Mouse (Mus musculus) MEL (cell line): Measurements from ENCODE around the gene Sumf1. TPM values are rescaled to one million over a fixed set of nuclear protein-coding genes. Genes with fewer than 3 reads are reported as not detected.

Experiments
- DNase-seq: peaks from one replicate; pipeline ENCODE4 v3.0.0; 2011; ENCODE audit warnings: low read depth, low spot score
- H3K27ac ChIP-seq: 2 replicates; pipeline ENCODE4 v1.5.1; 2012; ENCODE audit warnings: low read depth, mild to moderate bottlenecking, control low read depth, low read length, moderate library complexity; ENCODE audit not compliant: control insufficient read depth
- H3K27me3 ChIP-seq, 2 experiments: fragments of 150-350 bp in 1 of 2; sonication (generic) in 1 of 2; 2 replicates each; pipeline ENCODE4 v1.6.1; 2012; ENCODE audit warnings: low read length in 2 of 2, mild to moderate bottlenecking in 2 of 2, improper control_type of control experiment in 1 of 2, moderate library complexity in 1 of 2; ENCODE audit not compliant: insufficient read depth in 2 of 2, control insufficient read depth in 1 of 2
- H3K36me3 ChIP-seq, 2 experiments: 2 replicates each; pipeline ENCODE4 v1.6.1; 2012 to 2014; ENCODE audit warnings: low read length in 2 of 2, improper control_type of control experiment in 1 of 2, inconsistent platforms in 1 of 2, mild to moderate bottlenecking in 1 of 2; ENCODE audit not compliant: insufficient read depth in 2 of 2, control insufficient read depth in 1 of 2
- H3K4me1 ChIP-seq, 2 experiments: fragments of 150-350 bp in 1 of 2; sonication (generic) in 1 of 2; 2 replicates each; pipeline ENCODE4 v1.6.1; 2012; ENCODE audit warnings: low read length in 2 of 2, improper control_type of control experiment in 1 of 2, mild to moderate bottlenecking in 1 of 2; ENCODE audit not compliant: insufficient read depth in 2 of 2, control insufficient read depth in 1 of 2
- H3K4me3 ChIP-seq, 2 experiments: fragments of 150-350 bp in 1 of 2; sonication (generic) in 1 of 2; 2 replicates each; pipeline ENCODE4 v1.5.1; 2012; ENCODE audit warnings: low read depth in 2 of 2, low read length in 2 of 2, mild to moderate bottlenecking in 2 of 2, moderate library complexity in 2 of 2, control low read depth in 1 of 2, improper control_type of control experiment in 1 of 2; ENCODE audit not compliant: control insufficient read depth in 1 of 2, insufficient read depth in 1 of 2
- H3K79me2 ChIP-seq: 2 replicates; pipeline ENCODE4 v1.6.1; 2012; ENCODE audit warnings: mild to moderate bottlenecking, low read length, moderate library complexity; ENCODE audit not compliant: control insufficient read depth, poor library complexity, insufficient read depth
- H3K9ac ChIP-seq: 2 replicates; pipeline ENCODE4 v1.6.1; 2012; ENCODE audit warnings: low read depth, mild to moderate bottlenecking, control low read depth, low read length, moderate library complexity; ENCODE audit not compliant: control insufficient read depth, poor library complexity, severe bottlenecking
- H3K9me3 ChIP-seq: fragments of 150-350 bp; sonication (generic); replicated peaks from 2 replicates; pipeline ENCODE4 v1.6.1; 2012; ENCODE audit warnings: mild to moderate bottlenecking, low read length, improper control_type of control experiment, moderate library complexity; ENCODE audit not compliant: insufficient read depth
- BHLHE40 ChIP-seq: IDR thresholded peaks from 2 replicates; pipeline ENCODE4 v1.6.1; 2012; ENCODE audit warnings: low read depth, mild to moderate bottlenecking, inconsistent platforms, low read length, improper control_type of control experiment, borderline replicate concordance
- CHD1 ChIP-seq: IDR thresholded peaks from 2 replicates; pipeline ENCODE4 v1.6.1; 2012; ENCODE audit warnings: low read depth, mild to moderate bottlenecking, inconsistent platforms, low read length, improper control_type of control experiment
- CTCF ChIP-seq, 3 experiments: IDR thresholded peaks in 2 of 3; conservative IDR thresholded peaks in 1 of 3; 2 replicates each; pipeline ENCODE4 v1.5.1; 2011 to 2012; ENCODE audit warnings: low read length in 3 of 3, low read depth in 2 of 3, mild to moderate bottlenecking in 2 of 3, improper control_type of control experiment in 1 of 3, inconsistent platforms in 1 of 3, mixed read lengths in 1 of 3, moderate library complexity in 1 of 3; ENCODE audit not compliant: control insufficient read depth in 1 of 3, insufficient read depth in 1 of 3, poor library complexity in 1 of 3, severe bottlenecking in 1 of 3
- E2F4 ChIP-seq: IDR thresholded peaks from 2 replicates; pipeline ENCODE4 v1.6.1; 2011; ENCODE audit warnings: low read depth, low read length, improper control_type of control experiment, borderline replicate concordance
- ETS1 ChIP-seq: IDR thresholded peaks from 2 replicates; pipeline ENCODE4 v1.6.1; 2012; ENCODE audit warnings: low read depth, mild to moderate bottlenecking, inconsistent platforms, low read length, improper control_type of control experiment, moderate library complexity
- HCFC1 ChIP-seq: IDR thresholded peaks from 2 replicates; pipeline ENCODE4 v1.6.1; 2012; ENCODE audit warnings: low read depth, mild to moderate bottlenecking, inconsistent platforms, low read length, improper control_type of control experiment, moderate library complexity
- JUND ChIP-seq: IDR thresholded peaks from 2 replicates; pipeline ENCODE4 v1.6.1; 2011; ENCODE audit warnings: low read depth, mild to moderate bottlenecking, improper control_type of control experiment, low read length
- MAX ChIP-seq: IDR thresholded peaks from 2 replicates; pipeline ENCODE4 v1.6.1; 2011; ENCODE audit warnings: low read length, improper control_type of control experiment
- MEF2A ChIP-seq: IDR thresholded peaks from 2 replicates; pipeline ENCODE4 v1.6.1; 2014; ENCODE audit warnings: low read depth, mild to moderate bottlenecking, inconsistent platforms, low read length, improper control_type of control experiment; ENCODE audit not compliant: poor library complexity, insufficient replicate concordance, severe bottlenecking; ENCODE audit errors: extremely low read depth
- MXI1 ChIP-seq: IDR thresholded peaks from 2 replicates; pipeline ENCODE4 v1.6.1; 2011; ENCODE audit warnings: mild to moderate bottlenecking, low read depth, low read length, improper control_type of control experiment
- MYB ChIP-seq: IDR thresholded peaks from 2 replicates; pipeline ENCODE4 v1.6.1; 2011; ENCODE audit warnings: mild to moderate bottlenecking, low read depth, low read length, improper control_type of control experiment
- NRF1 ChIP-seq: IDR thresholded peaks from 2 replicates; pipeline ENCODE4 v1.6.1; 2014; ENCODE audit warnings: low read depth, mild to moderate bottlenecking, inconsistent platforms, low read length, improper control_type of control experiment, moderate library complexity; ENCODE audit not compliant: poor library complexity, insufficient read depth, severe bottlenecking
- POLR2A ChIP-seq, 2 experiments: IDR thresholded peaks; 2 replicates each; pipeline ENCODE4 v1.6.1; 2011 to 2012; ENCODE audit warnings: low read length in 2 of 2, mild to moderate bottlenecking in 2 of 2, control low read depth in 1 of 2, improper control_type of control experiment in 1 of 2, low read depth in 1 of 2, moderate library complexity in 1 of 2; ENCODE audit not compliant: control insufficient read depth in 1 of 2, insufficient read depth in 1 of 2, poor library complexity in 1 of 2
- RCOR1 ChIP-seq: IDR thresholded peaks from 2 replicates; pipeline ENCODE4 v1.6.1; 2012; ENCODE audit warnings: low read depth, mild to moderate bottlenecking, inconsistent platforms, low read length, improper control_type of control experiment
- SIN3A ChIP-seq: IDR thresholded peaks from 2 replicates; pipeline ENCODE4 v1.6.1; 2012; ENCODE audit warnings: low read length, improper control_type of control experiment, inconsistent platforms
- SMC3 ChIP-seq: IDR thresholded peaks from 2 replicates; pipeline ENCODE4 v1.6.1; 2011; ENCODE audit warnings: low read depth, low read length, improper control_type of control experiment
- TAL1 ChIP-seq: IDR thresholded peaks from 2 replicates; pipeline ENCODE4 v1.6.1; 2012; ENCODE audit warnings: mild to moderate bottlenecking, inconsistent platforms, low read length, moderate library complexity, mixed read lengths
- TBP ChIP-seq: IDR thresholded peaks from 2 replicates; pipeline ENCODE4 v1.8.0; 2011; ENCODE audit warnings: low read depth, low read length, improper control_type of control experiment
- UBTF ChIP-seq: IDR thresholded peaks from 2 replicates; pipeline ENCODE4 v1.6.1; 2012; ENCODE audit warnings: low read depth, mild to moderate bottlenecking, inconsistent platforms, low read length, improper control_type of control experiment, moderate library complexity, borderline replicate concordance; ENCODE audit not compliant: insufficient read depth
- USF1 ChIP-seq: IDR thresholded peaks from 2 replicates; pipeline ENCODE4 v1.6.1; 2014; ENCODE audit warnings: low read depth, mild to moderate bottlenecking, inconsistent platforms, low read length, improper control_type of control experiment, moderate library complexity
- USF2 ChIP-seq, 2 experiments: IDR thresholded peaks; 2 replicates each; pipeline ENCODE4 v1.6.1; 2011 to 2012; ENCODE audit warnings: improper control_type of control experiment in 2 of 2, low read length in 2 of 2, borderline replicate concordance in 1 of 2, inconsistent platforms in 1 of 2, low read depth in 1 of 2, mild to moderate bottlenecking in 1 of 2; ENCODE audit not compliant: insufficient read depth in 1 of 2
- ZMIZ1 ChIP-seq: IDR thresholded peaks from 2 replicates; pipeline ENCODE4 v1.6.1; 2012; ENCODE audit warnings: low read depth, mild to moderate bottlenecking, inconsistent platforms, low read length, improper control_type of control experiment, moderate library complexity
- polyA plus RNA-seq, 2 experiments: library from polyadenylated mRNA; stranded (reverse) in 1 of 2; unstranded in 1 of 2; fragments of >175 nt in 1 of 2; fragments of >200 nt in 1 of 2; gene quantifications; 2 replicates each; pipeline versions ENCODE4 v1.2.1 to v1.2.4; 2012; ENCODE audit warnings: low replicate concordance in 2 of 2, low read depth in 1 of 2; ENCODE audit not compliant: insufficient read length in 2 of 2, insufficient read depth in 1 of 2, missing spikeins in 1 of 2
- total RNA-seq: library from RNA; depleted of rRNA; stranded (reverse); fragments of 300-350 nt; gene quantifications from 2 replicates; pipeline ENCODE4 v1.2.3, GENCODE M21; 2012

Gene Sumf1
- total and polyA plus RNA-seq, 3 experiments, result 9.4 to 11.2 TPM; not detected in 1

DNA sequence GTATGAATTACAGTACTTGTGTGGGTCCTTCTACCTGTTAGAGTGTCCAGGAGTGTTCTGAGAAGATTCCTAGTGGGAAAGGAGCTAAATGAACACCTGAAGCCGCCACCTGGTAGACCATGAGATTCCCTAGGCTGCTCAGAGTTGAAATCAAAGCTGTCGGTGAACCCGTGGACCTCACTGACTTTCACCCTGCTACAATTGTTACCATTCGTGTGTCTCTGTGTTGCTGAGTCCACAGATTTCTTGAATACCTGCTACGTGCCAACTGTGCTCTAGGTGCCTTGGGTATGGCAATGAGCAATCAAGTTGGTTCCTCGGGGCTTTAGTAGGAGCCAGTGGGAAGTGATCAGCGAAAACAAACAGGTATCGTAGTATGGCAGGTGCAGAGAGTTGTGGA, 31.4 kb upstream of the Sumf1 start:
- peaks cover 13% of the 10 kb centered on the region for H3K79me2 ChIP-seq
- DNase-seq, result no peak
- H3K4me3 ChIP-seq, result no peak overlapping the region
- H3K9me3 ChIP-seq, result no peaks in the 10 kb centered on the region
- no peak overlapping the region for H3K9ac ChIP-seq
- peaks cover 0 to 7% of the 10 kb centered on the region in 2 experiments; a peak in 2 of 4 replicates for H3K4me1 ChIP-seq
- H3K27ac ChIP-seq, result no peak overlapping the region
- TF ChIP-seq MYB (no peak), NRF1 (no peak), HCFC1 (no peak), ETS1 (no peak), E2F4 (no peak), SIN3A (no peak), TBP (no peak), USF2 (IDR thresholded peaks at IDR 0.05; ENCODE audit: borderline replicate concordance in 1 of 2, insufficient read depth in 1 of 2, low read depth in 1 of 2, low read length in 2 of 2) (no peak), RCOR1 (no peak), CHD1 (no peak), SMC3 (no peak), ZMIZ1 (no peak), POLR2A (IDR thresholded peaks at IDR 0.05; ENCODE audit: control insufficient read depth in 1 of 2, insufficient read depth in 1 of 2, low read depth in 1 of 2, low read length in 2 of 2, poor library complexity in 1 of 2) (no peak), JUND (no peak), MXI1 (no peak), USF1 (no peak), CTCF (IDR thresholded peaks at IDR 0.05 in 2 of 3, conservative IDR thresholded peaks at IDR 0.05 in 1 of 3; ENCODE audit: control insufficient read depth in 1 of 3, insufficient read depth in 1 of 3, low read depth in 2 of 3, low read length in 3 of 3, poor library complexity in 1 of 3, severe bottlenecking in 1 of 3) (no peak), UBTF (no peak)
- no peaks in the 10 kb centered on the region for H3K27me3 ChIP-seq
- H3K36me3 ChIP-seq, result peaks cover 0 to 13% of the 10 kb centered on the region in 2 experiments; a peak in 3 of 4 replicates

DNA sequence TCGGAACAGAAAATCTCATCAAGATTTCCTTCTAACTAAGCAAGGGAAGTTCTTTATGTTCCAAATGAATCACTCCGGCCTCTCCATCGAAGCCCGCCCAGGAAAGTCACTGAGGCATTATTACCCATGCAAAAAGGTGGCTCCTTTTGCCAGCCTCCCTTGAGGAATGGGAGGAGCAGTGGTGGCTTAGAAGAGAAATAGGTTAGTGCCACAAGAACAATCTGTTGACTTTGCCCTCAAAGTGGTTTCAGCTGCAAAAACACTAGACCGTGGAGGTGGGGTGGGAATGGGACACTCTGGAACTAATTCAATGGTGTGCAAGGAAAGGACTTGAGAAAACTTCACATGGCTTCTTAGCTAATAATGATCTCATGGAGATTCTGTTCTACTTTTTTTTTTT, 30.7 kb upstream of the Sumf1 start:
- peaks cover 0 to 8% of the 10 kb centered on the region in 2 experiments; a peak in 2 of 4 replicates for H3K4me1 ChIP-seq
- no peak overlapping the region for H3K27ac ChIP-seq
- no peaks in the 10 kb centered on the region for H3K9me3 ChIP-seq
- no peak for TF ChIP-seq TAL1
- no peak for TF ChIP-seq MEF2A
- no peak for TF ChIP-seq BHLHE40
- no peak for TF ChIP-seq HCFC1
- no peak for TF ChIP-seq USF1
- no peak for TF ChIP-seq MAX
- TF ChIP-seq E2F4, result no peak
- DNase-seq, result no peak
- H3K4me3 ChIP-seq, result no peak overlapping the region
- H3K27me3 ChIP-seq, result no peaks in the 10 kb centered on the region
- peaks cover 13% of the 10 kb centered on the region for H3K79me2 ChIP-seq
- H3K36me3 ChIP-seq, result peaks cover 0 to 16% of the 10 kb centered on the region in 2 experiments; a peak in 3 of 4 replicates
- H3K9ac ChIP-seq, result no peak overlapping the region
